Mouse (Mus musculus) heart, adult 11 months (tissue): ENCODE data around the gene Abcc3.

ENCODE experiments used
- DNase-seq: peaks from one replicate; pipeline ENCODE4 v3.0.0; 2022

The Abcc3 gene

DNA sequence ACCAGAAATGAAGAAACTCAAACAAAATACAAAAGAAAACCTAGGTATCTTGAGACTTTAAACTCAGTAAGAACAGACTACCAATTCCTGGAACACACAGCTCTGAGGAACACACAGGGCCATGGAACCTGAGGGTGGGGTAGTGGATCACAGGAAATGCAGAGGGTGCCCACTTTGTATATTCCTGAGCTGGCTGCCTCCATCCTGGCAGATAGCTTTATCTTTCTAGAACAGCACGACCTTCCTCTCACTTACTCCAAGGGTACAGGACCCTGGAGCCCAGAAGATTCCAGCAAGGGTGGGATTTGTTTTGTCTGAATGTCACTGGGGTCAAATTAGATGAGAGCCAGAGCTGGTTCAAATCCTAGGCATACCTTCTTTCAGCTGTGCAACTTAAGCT, 42.5 kb downstream of the Abcc3 start:
- no peak for DNase-seq

DNA sequence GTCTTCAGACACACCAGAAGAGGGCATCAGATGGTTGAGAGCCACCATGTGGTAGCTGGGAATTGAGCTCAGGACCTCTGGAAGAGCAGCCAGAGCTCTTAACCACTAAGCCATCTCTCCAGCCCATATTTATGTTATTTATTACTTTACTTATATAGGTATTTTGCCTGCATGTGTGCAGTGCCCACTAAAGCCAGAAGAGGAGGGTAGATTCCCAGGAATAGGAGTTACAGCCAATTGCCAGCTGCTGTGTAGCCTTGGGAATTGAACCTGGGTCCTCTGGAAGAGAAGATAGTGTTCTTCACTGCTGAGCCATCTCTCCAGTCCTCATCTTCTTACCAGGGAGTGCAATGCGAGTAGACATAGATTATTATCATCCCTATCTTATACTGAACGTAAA, 43.0 kb downstream of the Abcc3 start:
- no peak for DNase-seq

DNA sequence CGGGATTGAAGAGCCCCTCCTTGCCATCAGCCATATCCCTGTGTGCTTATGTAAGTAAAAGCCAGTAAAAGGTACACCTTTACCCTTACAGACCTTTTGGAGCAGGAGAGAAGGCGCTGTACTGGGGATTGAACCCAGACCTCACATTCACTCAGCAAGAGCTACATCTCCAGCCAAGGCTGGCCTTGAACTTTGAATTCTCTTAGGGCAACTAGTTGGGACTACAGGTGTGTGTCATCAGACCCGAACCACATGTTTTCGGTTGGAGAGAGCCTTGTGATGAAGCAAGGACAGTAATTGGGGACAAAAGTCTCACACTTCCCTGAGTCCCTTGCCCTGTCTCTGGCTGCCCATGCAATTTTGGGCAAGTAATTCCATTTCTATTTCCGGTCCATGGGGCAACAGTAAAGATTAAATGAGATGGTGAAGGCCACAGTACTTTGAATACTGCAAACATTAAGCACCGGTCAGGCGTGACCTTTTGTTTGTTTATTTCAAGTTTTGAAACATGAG, 45.7 kb downstream of the Abcc3 start:
- no peak for DNase-seq

DNA sequence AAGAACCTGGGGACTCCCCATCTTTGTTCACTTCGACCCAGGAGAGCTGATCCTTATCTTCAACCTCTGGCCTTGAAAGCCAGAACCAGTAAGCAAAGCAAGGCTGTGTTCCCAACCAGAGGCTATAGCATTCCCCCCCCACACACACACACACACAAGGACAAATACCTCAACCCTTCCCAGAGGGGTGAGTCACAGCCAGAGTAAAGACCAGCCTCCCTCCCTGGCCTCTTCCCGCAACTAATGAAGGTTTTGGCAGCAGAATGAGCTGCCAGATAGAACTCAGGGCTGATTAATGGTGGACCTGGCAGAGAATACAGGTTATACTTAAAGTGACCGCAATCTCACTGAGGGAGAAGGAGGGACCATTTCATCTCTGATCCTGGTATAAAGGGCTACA, 46.2 kb downstream of the Abcc3 start:
- DNase-seq: no peak

DNA sequence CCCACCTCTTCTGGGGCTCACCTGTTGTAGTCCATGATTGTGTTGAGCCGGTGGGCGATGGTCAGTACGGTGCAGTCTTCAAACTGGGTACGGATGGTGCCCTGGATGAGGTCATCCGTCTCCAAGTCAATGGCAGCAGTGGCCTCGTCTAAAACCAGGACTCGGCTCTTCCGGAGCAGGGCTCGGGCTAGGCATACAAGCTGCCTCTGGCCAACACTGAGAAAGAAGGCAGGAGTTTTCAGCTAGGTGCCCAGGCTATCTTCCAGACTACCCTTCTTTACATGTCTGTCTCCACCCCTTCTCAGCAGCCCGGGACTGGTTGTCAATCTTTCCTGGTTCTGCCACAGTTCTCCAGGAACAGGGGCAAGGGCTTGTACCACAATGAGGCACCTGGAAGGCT, 46.9 kb downstream of the Abcc3 start:
- DNase-seq: no peak

DNA sequence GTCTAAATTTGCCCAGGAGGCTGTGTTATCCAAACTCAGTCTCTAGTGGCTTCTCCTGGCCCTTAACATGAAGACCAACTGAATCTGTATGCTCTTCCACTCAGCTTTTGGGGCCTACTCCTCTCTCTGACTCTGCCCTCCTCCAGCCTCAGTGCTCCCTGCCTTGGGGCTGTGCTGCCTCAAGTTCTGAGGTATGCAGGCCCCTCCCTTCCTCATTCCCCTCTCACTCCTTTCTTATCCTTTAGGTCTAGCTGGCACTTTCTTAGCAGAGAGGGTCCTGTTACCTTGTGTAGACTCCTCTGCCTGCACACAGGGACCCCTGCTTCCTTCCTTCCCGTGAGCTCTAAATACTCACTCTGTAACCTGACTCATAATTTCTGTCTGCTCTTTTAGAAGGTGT, 48.3 kb downstream of the Abcc3 start:
- no peak for DNase-seq

DNA sequence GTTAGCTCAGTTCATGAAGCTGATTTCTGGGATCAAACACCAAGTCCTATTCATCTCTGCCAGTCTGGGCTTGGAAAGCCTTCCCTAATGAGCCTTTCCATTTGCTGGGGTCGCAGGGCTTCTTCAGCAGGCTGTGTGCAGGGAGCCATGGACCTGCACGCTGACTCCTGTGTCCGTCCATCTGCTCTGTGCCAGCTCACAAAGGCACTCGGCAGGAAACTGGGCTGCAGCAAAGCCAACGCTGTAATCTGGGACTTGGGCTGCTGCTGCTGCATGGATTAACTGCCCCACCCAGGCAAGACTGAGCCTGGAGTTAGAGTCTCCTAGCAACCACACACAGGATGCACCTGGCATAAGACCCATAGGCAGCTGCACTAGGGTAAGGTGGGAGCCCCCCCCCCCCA, 48.8 kb downstream of the Abcc3 start:
- no peak for DNase-seq

DNA sequence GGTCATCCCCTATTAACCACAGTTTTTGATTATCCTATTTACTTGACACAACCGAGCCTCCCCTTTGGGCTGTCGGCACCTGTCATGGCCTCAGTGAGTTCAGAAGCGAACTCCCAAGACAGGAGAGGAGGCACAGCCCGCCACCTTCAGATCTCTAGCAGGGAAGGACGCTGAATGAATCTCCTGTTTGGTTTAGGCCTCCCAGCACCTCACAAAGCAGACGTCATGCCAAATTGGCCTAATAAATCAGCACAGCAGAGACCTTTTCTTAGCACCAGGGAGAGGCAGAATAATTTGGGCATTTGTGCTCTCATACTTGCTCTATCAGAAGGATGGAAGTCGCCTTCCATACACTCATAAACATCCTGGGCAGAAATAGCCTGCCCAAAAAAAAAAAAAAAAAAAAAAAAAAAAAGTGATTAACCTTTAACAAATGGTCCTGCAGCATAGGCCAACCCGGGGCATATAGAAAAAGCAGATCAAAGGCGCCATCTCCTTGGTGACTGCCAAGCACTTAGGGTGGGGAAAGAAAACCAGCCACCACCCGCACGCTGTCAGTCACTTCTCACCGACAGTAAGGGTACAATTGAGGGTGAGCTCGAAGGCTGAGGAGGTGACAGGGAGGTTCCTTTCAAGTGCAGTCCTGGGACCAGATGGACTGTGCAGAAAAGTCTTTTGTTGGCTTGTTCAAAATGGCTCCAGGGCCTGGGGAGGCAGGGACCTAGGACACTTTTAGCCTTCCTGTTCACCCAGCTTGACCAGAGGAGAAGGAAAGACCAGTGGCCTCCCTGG, 50.5 kb downstream of the Abcc3 start:
- DNase-seq: no peak

DNA sequence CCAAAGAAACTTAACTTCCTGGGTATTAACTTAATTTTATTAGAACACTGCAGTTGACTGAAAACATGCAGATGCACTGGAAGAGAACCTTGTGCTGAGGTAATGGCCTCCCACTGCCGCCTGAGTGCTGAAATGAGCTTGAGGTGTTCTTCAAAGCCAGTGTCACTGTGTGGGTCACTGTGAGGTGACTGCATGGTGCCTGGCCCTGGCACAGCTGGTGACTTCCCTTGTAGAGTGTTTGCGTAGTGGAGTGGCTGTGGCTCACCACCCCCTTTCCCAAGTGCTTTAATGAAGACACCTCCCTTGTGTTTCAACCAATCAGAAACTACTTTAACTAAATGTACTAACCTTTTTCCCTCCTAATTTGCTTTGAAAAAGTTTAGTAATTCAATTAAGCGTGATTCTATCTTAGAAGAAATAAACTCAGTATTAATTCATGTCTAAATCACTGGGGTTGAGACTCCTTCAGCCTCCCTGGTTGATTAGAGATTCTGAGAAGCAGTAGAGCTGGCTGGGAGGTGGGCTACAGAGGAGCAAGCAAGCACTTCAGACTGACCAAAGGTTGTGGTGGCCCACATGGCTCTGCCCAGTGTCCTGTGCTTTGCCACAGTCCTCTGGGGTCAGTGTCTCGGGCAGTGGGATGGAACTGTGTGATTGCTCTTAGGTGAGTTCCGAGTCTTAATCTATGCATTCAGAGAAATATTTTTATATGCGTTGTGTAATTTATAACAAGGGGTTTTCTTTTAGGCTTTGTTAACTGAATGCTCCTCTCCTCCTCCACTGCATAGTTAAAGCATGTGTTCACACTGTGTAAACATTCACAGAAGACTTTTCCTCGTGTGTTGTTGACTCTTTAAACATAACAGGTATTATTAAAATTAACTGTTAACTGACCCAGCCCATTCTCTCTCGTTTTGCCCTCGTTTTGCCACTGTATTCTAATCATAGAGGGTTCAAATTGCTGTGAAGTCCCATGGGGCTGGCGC, 51.6 kb downstream of the Abcc3 start:
- DNase-seq: no peak

DNA sequence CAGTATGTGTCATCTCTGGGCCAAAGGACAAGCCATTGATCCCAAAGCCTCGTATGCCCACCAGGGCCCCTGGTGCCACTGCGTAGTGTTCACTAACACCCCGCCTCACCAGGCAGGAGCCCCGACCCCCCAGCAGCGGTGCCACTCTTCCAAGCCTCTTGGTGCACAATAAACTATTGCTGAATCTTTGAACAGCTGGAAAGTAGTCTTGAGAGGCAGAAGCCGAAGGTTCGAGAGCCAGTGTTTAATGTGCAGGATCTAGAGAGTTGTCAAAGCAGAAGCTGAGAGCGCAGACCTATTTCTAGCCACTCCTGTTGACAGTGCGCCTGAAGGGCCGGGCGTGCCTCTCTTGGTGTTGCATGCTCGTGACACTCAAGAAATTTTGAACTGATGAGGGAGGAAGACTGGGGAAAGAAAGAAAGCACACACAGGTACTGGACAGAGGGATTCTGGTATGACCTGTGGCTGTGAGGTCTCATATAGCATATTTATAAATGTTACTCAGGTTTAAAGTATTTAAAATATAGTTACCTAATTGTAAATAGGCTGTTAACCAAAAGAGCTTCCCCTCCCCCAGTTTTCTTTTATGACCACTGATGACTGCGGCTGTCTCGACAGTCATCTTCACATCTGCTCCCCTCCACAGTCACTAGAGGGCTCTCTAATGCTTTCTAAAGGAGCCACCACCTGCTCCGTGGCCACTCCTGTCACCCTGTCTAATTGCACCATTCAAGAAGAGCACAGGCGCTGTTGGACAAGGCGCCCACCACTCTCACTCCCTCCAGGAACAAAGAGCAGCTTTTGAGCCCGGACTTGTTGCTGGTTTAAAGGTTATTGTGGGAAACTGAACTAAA, 52.8 kb downstream of the Abcc3 start:
- DNase-seq: no peak

DNA sequence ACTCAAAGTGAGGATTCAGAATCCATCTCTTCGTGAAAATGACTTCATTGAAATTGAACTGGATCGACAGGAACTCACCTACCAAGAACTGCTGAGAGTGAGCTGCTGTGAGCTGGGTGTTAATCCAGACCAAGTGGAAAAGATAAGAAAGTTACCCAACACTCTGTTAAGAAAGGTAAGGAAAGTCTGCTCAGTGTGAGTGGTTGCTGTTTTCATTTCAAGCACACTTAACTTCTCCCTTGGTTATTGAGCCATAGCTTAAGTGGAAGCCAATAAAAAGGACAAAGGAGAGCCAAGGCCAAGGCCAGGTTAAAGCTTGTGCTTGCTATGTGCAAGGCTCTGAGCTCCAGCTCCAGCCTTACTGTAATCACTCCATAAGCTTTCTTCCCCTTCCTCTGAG, 54.5 kb downstream of the Abcc3 start:
- no peak for DNase-seq

DNA sequence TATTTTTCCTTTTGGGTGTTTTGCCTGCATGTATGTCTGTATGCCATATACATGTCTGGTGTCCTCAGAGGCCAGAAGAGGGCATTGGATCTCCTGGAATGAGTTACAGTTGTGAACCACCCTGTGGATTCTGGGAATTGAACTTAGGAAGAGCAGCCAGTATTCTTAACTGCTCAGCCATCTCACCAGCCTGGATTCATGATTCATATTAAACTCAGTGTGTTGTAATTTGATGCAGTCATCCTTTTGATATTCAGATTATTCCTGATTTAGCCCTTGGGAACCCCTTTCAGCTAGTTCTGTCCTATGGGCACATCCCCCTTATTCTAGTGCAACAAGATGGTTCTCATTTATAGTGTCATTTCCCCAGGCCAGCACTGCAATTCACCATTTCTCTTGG, 56.2 kb downstream of the Abcc3 start:
- no peak for DNase-seq

DNA sequence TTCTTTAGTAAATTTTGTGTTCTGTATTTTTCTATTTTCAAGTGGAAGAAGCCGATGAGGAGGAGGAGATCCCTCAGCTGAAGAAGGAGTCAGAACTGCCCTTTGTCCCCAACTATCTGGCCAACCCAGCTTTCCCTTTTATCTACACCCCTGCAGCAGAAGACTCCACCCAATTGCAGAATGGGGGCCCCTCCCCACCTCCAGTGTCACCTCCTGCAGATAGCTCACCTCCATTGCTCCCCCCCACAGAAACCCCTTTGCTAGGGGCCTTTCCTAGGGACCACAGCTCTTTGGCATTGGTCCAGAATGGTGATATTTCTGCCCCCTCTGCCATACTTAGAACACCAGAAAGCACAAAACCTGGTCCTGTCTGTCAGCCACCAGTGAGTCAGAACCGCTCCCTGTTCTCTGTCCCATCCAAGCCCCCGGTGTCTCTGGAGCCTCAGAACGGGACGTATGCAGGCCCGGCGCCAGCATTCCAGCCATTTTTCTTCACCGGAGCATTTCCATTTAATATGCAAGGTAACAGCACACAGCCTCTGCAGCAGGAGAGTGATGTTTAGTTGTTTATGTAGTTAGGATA, 58.3 kb downstream of the Abcc3 start:
- DNase-seq: no peak

DNA sequence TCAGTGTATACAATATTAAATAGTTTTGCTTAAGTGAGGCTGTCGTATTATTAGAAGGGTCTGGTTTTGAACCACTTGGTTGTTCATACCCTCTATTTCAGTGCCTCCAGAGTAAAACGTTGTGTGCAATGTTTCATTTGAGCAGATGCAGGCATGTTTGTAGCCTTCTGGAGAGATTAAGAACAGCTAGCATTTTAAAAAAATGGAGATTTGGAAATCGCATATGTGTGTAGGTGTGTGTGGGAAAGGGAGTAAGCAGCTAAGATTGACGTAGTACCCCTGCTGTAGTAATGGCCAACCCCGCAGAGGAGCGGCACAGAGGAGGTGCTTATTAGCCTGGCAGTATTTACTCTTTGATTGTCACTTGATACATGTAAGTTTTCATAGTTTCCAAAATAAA, 60.1 kb downstream of the Abcc3 start:
- no peak for DNase-seq

DNA sequence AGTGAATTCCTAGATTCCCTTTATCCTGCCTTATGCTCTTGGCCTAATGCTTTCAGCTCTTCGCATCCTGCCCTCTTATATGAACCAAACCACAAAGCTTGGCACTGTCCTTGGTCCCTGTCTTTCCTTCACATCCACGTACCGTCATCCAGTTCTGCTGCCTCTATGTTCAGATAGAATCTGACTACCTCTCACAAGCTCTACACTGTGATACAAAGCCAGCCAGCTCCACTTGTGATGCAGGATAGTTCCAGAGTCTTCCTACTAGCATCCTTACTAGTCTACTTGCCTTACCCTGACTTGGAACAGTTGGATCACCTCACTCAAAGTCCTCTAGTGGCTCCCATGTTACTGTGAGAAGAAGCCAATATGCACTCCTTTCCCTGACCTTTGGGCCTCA, 62.6 kb downstream of the Abcc3 start:
- DNase-seq: peak; percentile 78

DNA sequence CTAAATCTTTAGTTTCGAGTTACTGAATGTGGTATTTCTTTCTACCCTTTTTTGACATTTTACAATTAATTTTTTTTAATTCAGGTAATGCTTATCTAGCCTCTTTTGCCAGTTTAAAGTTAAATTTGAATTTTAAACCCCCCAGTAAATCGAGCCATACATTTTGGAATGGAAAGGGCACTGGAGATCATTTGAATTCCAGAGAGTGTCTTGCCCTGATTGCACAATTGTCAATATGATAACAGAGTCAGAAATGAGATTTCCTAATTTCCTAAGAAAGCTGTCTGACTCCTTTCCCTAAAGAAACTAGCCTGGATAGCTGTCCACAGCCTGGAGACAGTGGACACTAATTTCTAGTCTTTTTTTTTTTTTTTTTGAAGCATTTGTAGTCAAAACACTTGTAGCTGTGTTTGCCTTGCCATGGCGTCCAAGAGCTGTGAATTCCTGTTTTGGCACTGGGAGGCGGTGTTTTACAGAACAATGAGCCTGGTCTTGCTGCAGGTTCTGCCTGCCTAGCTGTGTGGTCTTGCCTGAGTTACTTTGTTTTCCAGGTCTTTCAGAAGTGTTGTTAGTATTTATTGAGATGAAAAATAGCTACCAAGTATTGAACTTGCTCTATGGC, 63.4 kb downstream of the Abcc3 start:
- DNase-seq: peak; percentile 92

DNA sequence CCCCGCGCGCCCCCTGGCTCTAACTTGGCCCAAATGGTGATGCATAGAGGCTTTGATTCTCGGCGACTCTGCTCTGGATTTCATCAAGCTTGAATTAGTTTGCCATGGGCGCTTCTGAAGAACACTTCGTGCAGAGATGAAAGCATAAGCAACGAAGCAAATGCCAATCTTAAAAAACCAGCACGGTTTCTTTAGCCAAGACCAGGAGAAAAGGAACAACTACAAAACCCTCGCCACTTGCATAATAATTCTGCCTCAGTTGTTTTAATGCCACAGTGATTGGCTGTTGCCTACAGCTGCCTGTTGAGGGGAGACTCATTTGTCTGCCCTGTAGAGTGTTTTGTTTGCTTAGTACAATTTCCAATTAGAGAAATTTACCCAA, 64.2 kb downstream of the Abcc3 start:
- no peak for DNase-seq

DNA sequence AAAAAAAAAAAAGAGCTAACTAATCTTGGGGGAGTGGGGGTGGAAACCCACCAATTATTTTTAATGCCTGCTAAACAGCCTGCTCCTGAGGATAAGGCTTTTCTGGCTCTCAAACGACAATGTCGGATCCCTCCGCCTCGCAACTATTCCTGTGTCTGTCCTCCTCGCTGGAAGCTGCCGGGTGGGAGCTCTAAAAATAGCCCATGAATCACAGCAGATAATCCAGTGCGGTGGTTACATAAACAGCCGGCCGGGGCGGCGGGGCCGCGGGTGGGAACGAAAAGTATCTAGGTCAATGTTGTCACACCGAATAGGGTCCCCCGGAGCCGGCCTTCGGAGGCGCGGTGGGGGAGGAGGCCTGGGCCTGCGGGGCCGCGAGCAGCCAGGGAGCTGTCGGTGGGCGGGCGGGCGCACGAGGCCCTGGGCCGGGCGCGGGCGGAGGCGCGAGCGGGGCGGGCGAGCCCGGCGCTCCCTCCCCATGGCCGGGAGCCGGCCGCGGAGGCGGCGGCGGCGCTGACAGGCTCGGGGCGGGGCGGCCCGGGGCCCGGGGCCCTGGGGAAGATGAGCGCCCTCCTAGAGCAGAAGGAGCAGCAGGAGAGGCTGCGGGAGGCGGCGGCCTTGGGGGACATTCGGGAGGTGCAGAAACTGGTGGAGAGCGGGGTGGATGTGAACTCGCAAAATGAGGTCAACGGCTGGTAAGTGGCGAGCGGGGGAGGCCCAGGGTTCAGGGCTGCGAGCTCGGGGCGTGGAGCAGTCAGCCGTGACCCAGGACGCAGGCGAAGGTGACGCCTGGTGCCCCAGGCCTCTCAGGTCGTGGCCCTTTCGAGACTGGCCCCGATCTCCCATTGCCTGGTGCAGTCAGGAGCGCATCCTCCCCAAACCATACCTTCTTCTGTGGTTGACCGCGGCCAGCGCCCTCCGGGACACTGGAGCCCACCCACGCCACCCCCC, 64.8 kb downstream of the Abcc3 start, which contains the start of gene Ankrd40:
TSS of gene Ankrd40 (plus strand) at position 309 of the 951 bp plus-strand sequence.
- DNase-seq: peak; percentile 100

DNA sequence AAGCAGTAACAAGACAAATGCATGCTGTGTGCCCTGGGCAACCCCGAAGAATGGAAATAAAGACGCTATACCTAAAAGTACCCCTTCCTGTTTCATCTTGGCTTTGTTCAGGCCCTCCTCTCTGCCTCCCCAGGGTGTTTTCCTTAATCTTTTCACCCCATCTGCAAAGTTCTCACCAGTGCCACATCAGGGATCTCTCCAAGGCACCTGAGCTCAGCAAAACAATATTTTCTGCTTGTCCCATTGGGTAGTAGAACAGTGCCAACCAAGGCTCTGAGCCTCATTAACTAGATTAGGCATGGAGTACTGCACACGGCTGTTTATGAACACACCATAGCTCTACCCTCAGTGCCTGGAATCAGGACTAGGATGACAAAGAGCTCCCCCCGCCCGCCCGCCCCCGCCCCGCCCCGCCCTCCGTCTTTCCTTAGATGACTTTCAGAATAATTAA, 65.8 kb downstream of the Abcc3 start:
- DNase-seq: peak; percentile 91

DNA sequence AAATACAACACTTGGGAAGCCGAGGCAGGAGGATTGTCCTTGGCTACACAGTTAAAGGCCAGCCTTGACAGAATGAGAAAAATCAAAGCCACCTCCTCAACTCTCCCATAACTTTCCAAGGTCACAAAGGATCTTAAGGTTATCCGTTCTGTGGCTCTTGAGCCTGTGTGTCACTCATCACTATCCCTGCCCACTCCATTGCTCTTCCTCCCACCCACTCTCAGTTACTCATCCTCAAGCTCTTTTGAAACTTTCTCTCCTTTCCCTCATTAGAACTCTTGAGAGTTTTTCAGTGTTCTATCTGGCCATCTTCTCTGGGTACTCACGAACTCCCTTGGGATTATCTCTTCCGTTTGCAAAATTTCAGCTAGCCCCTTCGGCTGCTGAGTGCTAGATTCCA, 68.2 kb downstream of the Abcc3 start:
- peak; percentile 72 for DNase-seq
